9 mouse cellular contexts compared by ENCODE assay signal in genomic region chr13:118350257-118350656, GRCm38 (mm10). TPM values are rescaled to one million over a fixed set of nuclear protein-coding genes. Genes with fewer than 3 reads are reported as not detected.
DNase-seq lines count a peak whose midpoint lies in the region; ATAC-seq lines count a peak whose summit lies in the region.
"Had no signal": no experiment of that assay in that cellular context is flagged by ENCODE, and none has a peak within 500 bp of the region (broad histone marks: within the 10 kb centered on the region; RNA-seq: fewer than 3 reads in every experiment).

No protein-coding gene starts in this region.

- WGBS in kidney, embryonic 15.5 days = 25% methylated on average over 10 of the region's 10 CpGs
- WGBS in kidney, embryonic 16.5 days = 24% methylated on average over 10 of the region's 10 CpGs

- H3K9me3 ChIP-seq in kidney, embryonic 15.5 days (replicated peaks) = no peaks in the 10 kb centered on the region
- H3K9me3 ChIP-seq in kidney, embryonic 16.5 days (ENCODE audit: low read length) = no peaks in the 10 kb centered on the region
- H3K9me3 ChIP-seq: neural tube, embryonic 13.5 days had no signal

- no peaks in the 10 kb centered on the region for H3K27me3 ChIP-seq in kidney, embryonic 15.5 days
- no peaks in the 10 kb centered on the region for H3K27me3 ChIP-seq in kidney, embryonic 16.5 days (ENCODE audit: insufficient read depth, low read length)
- H3K27me3 ChIP-seq: neural tube, embryonic 13.5 days had no signal

- H3K4me1 ChIP-seq in kidney, embryonic 15.5 days = no peaks in the 10 kb centered on the region
- H3K4me1 ChIP-seq in kidney, embryonic 16.5 days (ENCODE audit: insufficient read depth, low read length) = no peaks in the 10 kb centered on the region
- H3K4me1 ChIP-seq: neural tube, embryonic 13.5 days had no signal

- DNase-seq in adrenal gland, postnatal 14 days = peak; percentile 8
- no peak for DNase-seq in adrenal gland, postnatal 4 days (ENCODE audit: low spot score in 2 of 2)
- DNase-seq in kidney, postnatal 14 days = peak; percentile 9
- peak; percentile 64 for DNase-seq in MN1 (ENCODE audit: low spot score)
- DNase-seq in frontal cortex, postnatal 36 days (ENCODE audit: low spot score in 2 of 2) = no peak

- no peak overlapping the region for H3K9ac ChIP-seq in kidney, embryonic 15.5 days
- H3K9ac ChIP-seq in kidney, embryonic 16.5 days (replicated peaks; ENCODE audit: low read length) = no peak overlapping the region
- H3K9ac ChIP-seq: neural tube, embryonic 13.5 days had no signal

- no peak overlapping the region for H3K4me3 ChIP-seq in kidney, embryonic 15.5 days (replicated peaks)
- no peak overlapping the region for H3K4me3 ChIP-seq in kidney, embryonic 16.5 days (ENCODE audit: low read length)
- H3K4me3 ChIP-seq: neural tube, embryonic 13.5 days had no signal

- no peak overlapping the region for H3K27ac ChIP-seq in kidney, embryonic 15.5 days
- no peak overlapping the region for H3K27ac ChIP-seq in kidney, embryonic 16.5 days (ENCODE audit: low read length)
- H3K27ac ChIP-seq: neural tube, embryonic 13.5 days had no signal

- ATAC-seq in kidney, embryonic 15.5 days (replicated peaks; ENCODE audit: low FRiP score) = no peak
- peak; percentile 56 to 62; a peak in 3 of 4 replicates for ATAC-seq in hematopoietic stem cell, adult 5-6 weeks (replicated peaks in 1 of 2; ENCODE audit: insufficient read depth in 1 of 2, low FRiP score in 2 of 2, low TSS enrichment in 1 of 2, low read depth in 1 of 2, poor library complexity in 2 of 2, severe bottlenecking in 2 of 2)
- ATAC-seq in kidney, embryonic 16.5 days (ENCODE audit: low FRiP score, low TSS enrichment) = no peak

- no peaks in the 10 kb centered on the region for H3K36me3 ChIP-seq in kidney, embryonic 15.5 days
- H3K36me3 ChIP-seq in kidney, embryonic 16.5 days (ENCODE audit: insufficient read depth, low read length) = no peaks in the 10 kb centered on the region
- H3K36me3 ChIP-seq: neural tube, embryonic 13.5 days had no signal

- no peak overlapping the region for H3K4me2 ChIP-seq in kidney, embryonic 15.5 days
- no peak overlapping the region for H3K4me2 ChIP-seq in kidney, embryonic 16.5 days (replicated peaks; ENCODE audit: low read depth, low read length)
- H3K4me2 ChIP-seq: neural tube, embryonic 13.5 days had no signal

RNA-seq across cellular contexts. Expression of gene B430218F22Rik, which starts 36.2 kb away (rescaled TPM):
- 0.34 TPM in 1 of 2 replicates, not detected in the other for total RNA-seq in adrenal gland, postnatal 14 days (2021)
- under 1 TPM; 0.20 TPM for total RNA-seq in adrenal gland, postnatal 4 days (2021)
- polyA plus RNA-seq in kidney, embryonic 15.5 days (2015; fragmentation: Nextera tagmentation; extraction: Ambion mirVana) = 0.99 and 1.1 TPM in 2 replicates
- 0.38 TPM in 1 of 2 replicates, not detected in the other for total RNA-seq in hematopoietic stem cell, adult 5-6 weeks (2017)
- polyA plus RNA-seq in kidney, embryonic 16.5 days (2015; fragmentation: Nextera tagmentation; extraction: Ambion mirVana) = 0.89 and 0.91 TPM in 2 replicates

RNA-seq across cellular contexts. Expression of gene Mrps30, which starts 36.8 kb away (rescaled TPM):
- total RNA-seq in adrenal gland, postnatal 14 days (2021) = 30.3 and 33.9 TPM in 2 replicates
- 10 to 100 TPM; 29.9 to 30.0 TPM for total RNA-seq in adrenal gland, postnatal 4 days (2021)
- polyA plus RNA-seq in kidney, embryonic 15.5 days (2015; fragmentation: Nextera tagmentation; extraction: Ambion mirVana) = 32.2 and 33.4 TPM in 2 replicates
- 45.5 and 46.5 TPM in 2 replicates for total RNA-seq in hematopoietic stem cell, adult 5-6 weeks (2017)
- 28.9 and 30.6 TPM in 2 replicates for polyA plus RNA-seq in kidney, embryonic 16.5 days (2015; fragmentation: Nextera tagmentation; extraction: Ambion mirVana)

Comparison
In these comparisons a context has a peak if more than half of its experiments do, and no peak if none do; other contexts are left out.
1. DNase-seq: peak in adrenal gland, postnatal 14 days (single experiment), kidney, postnatal 14 days (single experiment) and MN1 (single experiment); none in adrenal gland, postnatal 4 days (0 of 2) and frontal cortex, postnatal 36 days (0 of 2).
2. ATAC-seq: peak in hematopoietic stem cell, adult 5-6 weeks (2 of 2); none in kidney, embryonic 15.5 days (single experiment) and kidney, embryonic 16.5 days (single experiment).